Mouse (Mus musculus) left cerebral cortex, postnatal 14 days (tissue): ENCODE data around the gene Cldn13. TPM values are rescaled to one million over a fixed set of nuclear protein-coding genes. Genes with fewer than 3 reads are reported as not detected.
"Not testable (repeated sequence)": the region's sequence is repeated elsewhere in the genome, so short reads cannot be mapped to it uniquely, and the experiment has no call there.

Source experiments
- DNase-seq, 2 experiments: peaks; one replicate each; pipeline ENCODE4 v3.0.0; 2021 to 2022; ENCODE audit warnings: low spot score in 2 of 2, mixed read lengths in 1 of 2
- intact Hi-C: fragments of 180-260 bp; cut with DNase I; formaldehyde crosslinking; loops from one replicate; pipeline ENCODE4 v1.15.1; 2025
- total RNA-seq, 2 experiments: library from RNA; stranded (reverse); gene quantifications; 2 replicates each; pipeline ENCODE4 v1.2.3; 2021

Gene Cldn13
- total RNA-seq, 2 experiments from 2014 or later, result not detected

DNA sequence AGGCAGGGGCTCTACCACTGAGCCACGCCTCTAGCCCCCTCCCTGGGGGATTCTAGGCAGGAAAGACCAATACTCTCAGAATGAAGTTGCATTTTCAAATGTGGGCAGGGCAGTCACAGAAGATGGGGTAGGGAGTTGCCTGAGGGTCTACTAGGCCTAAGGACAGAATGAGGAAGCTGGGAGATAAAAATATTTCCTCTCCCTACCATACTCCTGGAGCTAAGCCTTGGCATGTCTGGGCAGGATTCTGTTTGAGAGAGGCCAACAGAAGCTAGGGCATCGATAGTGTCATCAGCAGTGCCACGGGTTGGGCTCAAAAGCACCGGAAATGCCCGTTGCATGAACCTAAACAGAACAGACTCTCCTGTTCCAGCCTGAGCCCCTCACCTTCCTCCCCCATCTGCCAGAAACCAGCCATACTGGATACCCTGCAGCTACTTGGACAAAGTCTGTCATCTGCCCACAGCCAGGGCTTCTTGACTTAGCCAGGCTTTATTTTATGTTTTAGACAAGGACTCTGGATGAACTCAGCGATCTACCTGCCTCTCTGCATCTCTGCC lies 21.4 kb upstream of the Cldn13 start:
- intact Hi-C loops, result no loop called here
- no peak for DNase-seq

DNA sequence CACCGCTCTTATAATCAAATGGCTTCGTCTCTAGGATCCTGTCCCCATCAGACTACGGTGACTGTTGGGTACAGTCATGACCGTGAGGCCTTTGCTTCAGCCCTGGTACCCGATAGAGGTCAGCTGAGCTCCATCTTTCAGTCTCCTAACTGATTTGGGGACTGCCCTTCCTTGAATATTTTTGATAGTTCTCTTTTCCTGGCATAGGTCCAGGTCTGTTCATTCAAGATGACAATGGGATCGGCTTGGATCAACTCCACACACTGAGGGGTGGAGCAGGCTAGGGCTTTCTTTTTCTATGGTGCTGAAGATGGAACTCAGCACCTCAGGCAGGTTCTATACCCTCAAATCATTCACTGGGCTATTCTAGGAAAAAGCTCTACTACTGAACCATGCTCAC lies 20.7 kb upstream of the Cldn13 start:
- intact Hi-C loops, result no loop called here
- DNase-seq, result no peak

DNA sequence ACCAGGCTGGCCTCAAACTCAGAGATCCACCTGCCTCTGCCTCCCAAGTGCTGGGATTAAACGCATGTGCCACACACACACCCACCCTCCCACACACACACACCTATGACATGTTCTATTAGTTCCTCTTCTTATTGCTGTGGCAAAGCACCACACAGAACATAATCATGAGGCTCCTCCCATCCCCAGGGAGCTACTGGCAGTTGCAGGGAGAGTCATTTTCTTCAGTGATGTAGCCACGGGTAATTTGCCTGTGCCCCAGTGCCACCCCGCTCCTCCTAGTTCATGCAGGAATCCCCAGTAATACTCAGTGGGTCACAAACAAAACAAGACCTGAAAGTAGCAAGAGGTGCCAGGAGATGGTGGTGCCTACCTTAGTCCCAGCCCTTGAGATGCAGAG lies 19.3 kb upstream of the Cldn13 start:
- no peak for DNase-seq
- intact Hi-C loops, result loop anchor here (5.0 kb wide), 1 partner anchor 33 kb away; no protein-coding TSS in a partner anchor

DNA sequence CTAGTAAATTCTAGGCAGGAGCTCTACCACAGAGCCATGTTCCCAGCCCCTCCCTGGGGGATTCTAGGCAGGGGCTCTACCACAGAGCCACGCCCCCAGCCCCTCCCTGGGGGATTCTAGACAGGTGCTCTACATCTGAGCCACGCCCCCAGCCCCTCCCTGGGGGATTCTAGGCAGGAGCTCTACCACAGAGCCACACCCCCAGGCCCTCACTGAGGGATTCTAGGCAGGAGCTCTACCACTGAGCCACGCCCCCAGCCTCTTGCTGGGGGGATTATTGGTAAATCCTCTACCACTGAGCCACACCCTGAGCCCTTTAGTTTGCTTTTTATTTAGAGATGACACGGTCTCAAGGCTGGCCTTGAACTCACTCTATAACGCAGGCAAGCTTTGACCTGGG lies 18.4 kb upstream of the Cldn13 start:
- intact Hi-C loops, result loop anchor here (5.0 kb wide), 1 partner anchor 34 kb away; no protein-coding TSS in a partner anchor
- not testable (repeated sequence) for DNase-seq

DNA sequence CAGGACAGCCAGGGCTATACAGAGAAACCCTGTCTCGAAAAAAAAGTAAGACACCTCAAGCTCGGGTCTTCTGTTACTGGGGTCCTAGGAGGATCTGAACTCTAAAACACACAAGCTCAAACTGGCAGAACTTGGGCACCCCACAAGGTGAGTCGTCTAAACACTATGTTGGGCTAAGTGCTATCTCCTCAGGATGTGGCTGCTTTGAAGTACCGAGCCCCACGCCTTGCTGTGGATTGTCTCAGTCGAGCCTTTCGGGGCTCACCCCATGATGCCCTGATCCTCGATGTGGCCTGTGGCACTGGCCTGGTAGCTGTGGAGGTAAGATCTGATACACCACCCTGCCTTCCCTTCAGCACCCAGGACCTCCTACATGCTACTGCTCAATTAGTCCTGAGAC lies 18.0 kb upstream of the Cldn13 start:
- DNase-seq, result no peak
- intact Hi-C loops, result loop anchor here (5.0 kb wide), 1 partner anchor 34 kb away; no protein-coding TSS in a partner anchor

DNA sequence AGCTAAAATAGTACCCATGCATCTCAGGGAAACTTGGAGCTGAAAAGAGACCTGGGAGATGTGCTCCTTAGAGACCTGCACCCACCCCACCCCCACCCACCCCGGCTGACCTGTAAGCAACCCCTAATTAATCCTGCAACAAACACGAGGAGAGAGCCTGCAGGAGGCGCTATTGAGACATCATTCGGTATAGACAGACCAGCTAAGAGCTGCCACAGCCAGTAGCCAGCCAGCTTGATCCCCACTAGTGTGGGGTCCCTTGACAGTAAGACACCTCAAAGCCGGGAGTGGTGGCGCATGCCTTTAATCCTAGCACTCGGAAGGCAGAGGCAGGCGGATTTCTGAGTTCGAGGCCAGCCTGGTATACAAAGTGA lies 17.6 kb upstream of the Cldn13 start:
- DNase-seq, result peak; percentile 23 to 48
- intact Hi-C loops, result loop anchor here (5.0 kb wide), 1 partner anchor 34 kb away; no protein-coding TSS in a partner anchor

DNA sequence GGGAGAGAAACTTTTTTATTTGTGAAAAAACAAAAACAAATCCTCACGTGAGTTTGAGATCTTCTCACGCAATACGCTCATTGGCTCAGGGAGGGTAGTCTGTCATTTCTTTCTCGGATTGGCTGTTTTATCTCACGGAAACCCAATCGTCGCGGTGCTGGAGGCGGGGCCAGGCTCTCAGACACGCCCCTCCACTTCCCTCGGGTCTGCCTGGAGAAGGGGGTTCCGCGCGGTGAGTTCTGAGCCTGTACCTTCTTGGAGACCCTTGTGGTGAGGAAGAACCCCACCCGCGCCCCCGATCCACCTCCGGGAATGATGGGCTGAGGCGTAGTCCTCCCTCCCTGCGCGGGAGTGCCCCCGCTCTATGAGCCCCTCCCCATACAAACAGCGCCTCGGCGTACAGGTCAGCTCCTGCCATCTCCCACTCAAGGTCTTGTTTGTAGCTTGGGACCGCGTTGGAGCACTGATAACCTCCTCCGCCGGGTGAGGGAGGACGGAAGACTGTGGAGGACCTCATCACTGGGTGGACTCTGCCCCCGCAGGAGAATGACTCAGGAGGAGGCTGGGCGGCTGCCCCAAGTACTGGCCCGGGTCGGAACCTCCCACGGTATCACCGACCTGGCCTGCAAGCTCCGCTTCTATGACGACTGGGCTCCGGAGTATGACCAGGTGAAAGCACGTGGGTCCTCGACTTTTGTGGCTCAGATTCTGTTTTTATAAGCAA lies 17.0 kb upstream of the Cldn13 start, which contains the start of gene Mettl27:
TSS of gene Mettl27 (plus strand) at position 190 of the 724 bp plus-strand sequence.
- intact Hi-C loops, result loop anchor here (5.0 kb wide), 1 partner anchor 35 kb away; no protein-coding TSS in a partner anchor
- DNase-seq, result peak; percentile 82 to 91

DNA sequence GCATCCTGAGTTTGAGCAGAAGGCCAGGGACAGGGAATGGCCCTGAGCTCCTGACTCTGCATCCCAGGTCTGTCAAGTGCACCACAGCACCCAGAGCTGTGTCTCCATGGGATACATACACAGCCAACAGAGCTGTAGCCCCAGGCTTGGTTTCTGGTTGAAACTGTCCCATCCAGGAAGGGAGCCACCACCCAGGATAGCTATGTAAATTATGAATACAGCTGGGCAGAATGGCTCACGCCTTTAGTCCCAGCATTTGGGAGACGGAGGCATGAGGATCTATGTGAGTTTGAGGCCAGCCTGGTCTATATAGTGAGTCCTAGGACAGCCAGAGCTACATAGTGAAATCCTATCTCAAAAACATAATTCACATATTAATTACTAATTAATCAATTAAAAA lies 14.7 kb upstream of the Cldn13 start:
- intact Hi-C loops, result loop anchor here (5.0 kb wide), 1 partner anchor 37 kb away; no protein-coding TSS in a partner anchor

DNA sequence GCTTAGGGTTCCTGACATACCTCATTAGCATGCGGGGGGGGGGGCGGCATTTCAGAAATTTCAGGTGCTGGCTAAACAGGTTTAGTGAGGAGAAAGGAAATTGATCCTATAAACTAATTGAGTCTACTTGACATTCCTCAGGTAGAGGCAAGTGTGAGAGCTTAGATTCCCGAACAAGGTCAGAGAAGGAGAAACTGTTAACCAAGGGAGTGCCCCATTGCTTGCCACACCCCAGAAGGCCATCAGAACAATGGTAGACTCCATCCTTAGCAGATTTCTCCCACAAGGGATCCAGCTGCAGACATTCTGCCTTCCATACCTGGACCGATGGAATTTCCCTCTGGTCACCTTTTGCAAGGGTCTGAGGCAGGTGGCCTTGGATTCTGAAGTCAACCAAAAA lies 11.4 kb upstream of the Cldn13 start:
- DNase-seq, result no peak
- intact Hi-C loops, result no loop called here

More for the DNA sequence above, 14.7 kb upstream of the Cldn13 start:
- no peak for DNase-seq

DNA sequence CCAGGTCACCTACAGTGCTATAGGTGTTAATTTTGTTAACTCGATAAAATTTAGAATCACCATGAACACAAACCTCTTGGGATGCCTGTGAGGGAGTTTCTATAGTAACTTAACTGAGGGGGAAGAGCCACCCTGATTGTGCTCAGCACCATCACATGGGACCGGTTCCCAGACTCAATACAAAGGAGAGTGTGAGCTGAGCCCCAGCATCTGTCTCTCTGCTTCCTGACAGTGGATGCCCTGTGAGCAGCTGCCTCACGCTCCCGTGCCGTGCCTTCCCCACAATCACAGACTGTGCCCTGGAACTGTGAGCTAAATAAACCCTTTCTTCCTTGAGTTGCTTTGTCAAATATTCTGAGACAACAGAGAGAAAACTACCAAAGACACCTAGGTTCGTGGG lies 7.8 kb upstream of the Cldn13 start:
- intact Hi-C loops, result no loop called here
- peak in 1 of 2 experiments; percentile 24 for DNase-seq

DNA sequence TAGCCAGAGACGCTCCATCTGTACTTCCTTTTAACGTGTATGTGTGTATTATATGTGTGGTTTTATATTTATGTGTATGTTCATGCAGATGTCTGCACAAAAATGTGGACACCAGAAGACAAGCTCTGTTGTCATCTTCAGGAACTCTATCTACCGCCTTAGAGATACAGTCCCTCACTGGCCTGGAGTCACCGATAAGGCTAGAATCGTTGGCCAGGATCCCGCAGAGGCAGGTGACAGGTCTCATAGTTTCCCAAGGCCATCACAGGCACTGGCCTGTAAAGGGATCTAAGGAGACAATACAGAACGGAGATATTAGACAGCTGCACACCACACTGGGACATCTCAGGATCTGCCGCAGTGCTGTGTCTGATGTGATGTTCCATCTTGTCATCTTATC lies 5.8 kb upstream of the Cldn13 start:
- intact Hi-C loops, result no loop called here
- DNase-seq, result no peak

DNA sequence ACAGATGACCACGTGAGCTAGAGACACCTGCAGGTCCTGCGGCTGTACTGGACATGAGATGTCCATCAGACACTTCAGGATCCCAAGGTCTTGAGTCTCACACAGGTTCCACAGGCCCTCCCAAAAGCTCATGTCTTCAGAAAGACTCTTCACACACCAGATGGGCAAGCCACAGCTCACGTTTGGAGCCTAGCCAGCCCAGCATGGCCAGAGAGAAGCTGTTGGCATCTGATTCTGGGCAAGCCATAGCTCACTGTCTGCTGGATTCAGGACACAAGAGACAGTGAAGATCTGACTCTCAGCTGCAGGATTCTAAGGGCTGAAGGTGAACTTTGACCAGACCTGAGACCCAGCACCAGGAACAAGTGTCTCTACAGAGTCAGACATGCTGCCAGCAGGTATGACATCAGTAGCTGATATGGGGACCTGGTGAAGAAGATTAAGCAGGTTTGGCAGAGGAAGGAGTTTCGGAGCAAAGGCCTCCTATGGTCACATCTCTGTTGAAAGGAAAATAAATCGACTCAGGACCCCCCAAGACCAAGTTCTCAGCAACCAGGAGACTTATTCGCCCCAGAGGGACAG lies 4.9 kb upstream of the Cldn13 start:
- intact Hi-C loops, result no loop called here
- DNase-seq, result peak in 1 of 2 experiments; percentile 9

DNA sequence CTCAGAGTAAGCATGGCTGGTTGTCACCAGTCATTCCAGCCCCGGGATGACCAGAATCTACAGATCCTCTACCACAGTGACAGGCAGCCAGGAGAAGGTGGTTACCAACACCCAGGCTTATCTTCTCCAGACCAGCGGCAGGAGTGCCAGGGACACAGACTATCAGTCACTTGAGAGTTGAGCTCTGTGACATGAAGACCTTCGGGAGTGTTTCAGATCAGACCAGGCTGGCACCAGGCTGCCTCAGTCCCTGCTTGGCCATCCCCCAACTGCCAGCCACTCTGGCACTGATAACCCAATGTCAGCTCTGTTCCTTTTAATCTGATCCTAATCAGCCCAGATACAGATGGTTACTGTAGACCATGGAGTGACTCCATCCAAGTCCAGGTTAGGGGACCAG lies 3.8 kb upstream of the Cldn13 start:
- DNase-seq, result no peak
- intact Hi-C loops, result no loop called here

DNA sequence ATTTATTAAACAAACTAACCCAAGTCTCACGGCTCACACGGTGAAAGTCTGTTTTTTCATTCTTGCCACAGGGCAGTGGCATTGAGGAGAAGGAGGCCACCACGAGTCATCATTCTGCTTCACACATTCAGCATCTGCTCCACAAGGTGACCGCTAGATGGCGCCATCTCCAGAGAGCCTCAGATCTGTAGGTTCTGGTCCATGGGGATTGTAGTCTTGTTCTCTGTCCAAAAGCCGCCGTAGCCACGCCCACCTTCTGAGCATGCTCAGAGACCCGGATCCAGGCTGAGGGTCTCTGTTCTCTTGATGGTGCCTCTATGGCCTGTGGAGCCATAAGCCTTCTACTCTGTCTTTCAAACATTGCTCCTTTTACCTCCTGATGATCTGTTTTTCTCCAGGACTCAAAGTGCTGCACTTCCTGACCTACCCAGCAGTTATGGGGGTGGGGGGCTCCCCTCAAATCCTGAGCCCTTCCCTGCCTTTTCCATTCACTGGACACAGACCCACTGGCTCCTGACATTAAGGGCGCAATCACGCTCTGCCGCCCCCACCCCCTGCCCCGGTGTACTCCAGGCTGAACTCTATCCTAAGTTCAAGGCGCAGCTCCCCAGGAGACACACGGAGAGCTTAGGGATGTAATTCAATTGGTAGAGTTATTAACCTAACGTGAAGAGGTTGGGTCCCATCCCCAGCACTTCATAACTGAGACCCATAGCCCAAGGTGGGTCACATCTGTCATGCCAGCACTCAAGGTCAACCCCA lies 2.9 kb upstream of the Cldn13 start:
- intact Hi-C loops, result no loop called here
- DNase-seq, result peak; percentile 34 to 63

DNA sequence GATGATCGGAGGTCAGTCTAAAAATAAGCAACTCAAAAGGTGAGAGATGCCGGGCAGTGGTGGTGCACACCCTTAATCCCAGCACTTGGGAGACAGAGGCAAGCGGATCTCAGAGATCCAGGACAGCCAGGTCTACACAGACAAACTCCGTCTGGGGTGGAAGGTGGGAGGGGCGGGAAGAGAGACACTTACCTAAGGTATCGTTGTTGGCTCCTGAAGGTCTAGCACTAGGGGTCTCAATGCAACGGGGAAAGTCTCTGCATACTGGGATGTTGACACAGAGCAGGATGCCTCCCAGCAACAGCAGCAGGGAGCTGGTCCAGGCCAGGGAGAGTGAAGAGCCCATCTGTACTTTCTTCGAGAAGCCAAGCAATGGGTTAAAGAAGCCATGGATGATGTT lies 816 bp downstream of the Cldn13 start:
- intact Hi-C loops, result no loop called here
- no peak for DNase-seq

DNA sequence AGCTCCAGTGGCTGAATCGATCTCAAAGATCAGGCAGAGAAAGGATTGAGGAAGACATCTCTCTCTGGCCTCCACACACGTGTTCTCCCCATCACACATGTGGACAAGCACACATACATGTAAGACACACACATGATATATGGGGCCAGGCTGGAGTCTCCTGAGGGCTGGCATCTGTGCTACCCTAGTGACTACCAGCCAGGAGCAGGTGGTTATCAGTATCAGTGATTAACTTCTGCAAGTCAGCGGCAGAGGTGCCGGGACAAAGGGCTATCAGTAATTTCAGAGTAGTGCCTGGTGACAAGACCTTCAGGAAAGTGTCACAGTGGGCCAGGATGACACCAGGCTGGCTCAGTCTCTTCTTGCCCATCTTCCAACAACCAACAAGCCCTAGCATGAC lies 1.6 kb downstream of the Cldn13 start:
- intact Hi-C loops, result no loop called here
- DNase-seq, result no peak

DNA sequence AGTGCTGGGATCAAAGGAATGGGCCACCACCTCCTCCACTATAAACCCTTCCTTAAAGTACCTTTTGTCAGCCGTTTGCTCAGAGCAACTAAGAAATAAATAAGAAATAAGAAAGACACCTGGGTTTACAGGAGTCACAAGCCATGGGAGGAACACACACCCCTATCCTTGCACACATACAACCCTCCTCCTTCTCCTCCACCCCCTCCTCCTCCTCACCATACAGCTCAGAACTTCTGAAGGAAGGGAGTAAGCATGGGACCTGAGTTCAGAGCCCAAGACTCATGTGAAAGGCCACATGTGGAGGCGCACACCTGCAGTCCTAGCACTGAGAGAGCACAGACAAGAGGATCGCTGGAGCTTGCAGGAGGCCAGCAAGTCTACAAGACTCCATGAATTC lies 2.0 kb downstream of the Cldn13 start:
- intact Hi-C loops, result no loop called here
- no peak for DNase-seq

DNA sequence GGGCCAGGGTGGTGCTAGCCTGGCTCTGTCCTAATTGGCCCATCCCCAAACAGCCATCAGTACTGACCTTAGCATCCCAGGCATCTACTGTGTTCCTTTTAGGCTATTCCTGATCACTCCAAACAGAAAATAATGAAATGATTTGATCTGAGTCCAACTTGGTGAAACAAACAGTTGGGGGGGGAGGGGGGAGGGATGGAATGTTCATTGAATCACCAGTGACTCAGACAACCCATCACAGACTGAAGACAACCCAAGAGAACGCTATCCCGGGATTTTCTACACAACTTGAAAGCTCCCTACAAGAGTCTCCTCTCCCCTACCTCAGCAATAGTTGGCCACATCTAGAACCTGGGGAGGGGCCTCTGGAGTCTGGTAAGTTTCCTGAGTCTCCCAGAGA lies 3.4 kb downstream of the Cldn13 start:
- no peak for DNase-seq
- intact Hi-C loops, result no loop called here

DNA sequence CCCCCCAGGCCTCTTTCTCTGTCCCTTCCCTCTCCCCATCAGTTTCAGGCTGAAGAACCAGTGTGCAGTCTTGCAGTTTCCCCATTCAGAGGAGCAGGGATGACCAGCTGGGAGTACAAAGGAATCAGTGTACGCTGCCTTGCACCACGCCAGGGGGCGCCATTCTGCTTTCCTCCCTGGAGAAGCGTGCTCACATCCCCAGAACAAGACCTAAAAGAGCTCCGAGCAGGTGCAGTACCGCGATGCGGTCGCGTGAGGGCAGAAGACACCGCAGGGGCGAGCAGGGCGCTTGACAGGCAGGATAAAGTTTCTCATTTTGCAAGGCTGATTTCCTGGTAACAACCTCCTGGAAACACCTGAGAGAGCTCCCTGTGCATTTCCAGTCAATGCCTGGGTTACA lies 8.2 kb downstream of the Cldn13 start:
- peak; percentile 96 to 97 for DNase-seq
- intact Hi-C loops, result loop anchor here (1.0 to 10.0 kb wide), 3 partner anchors 58 to 412 kb away; no protein-coding TSS in a partner anchor

DNA sequence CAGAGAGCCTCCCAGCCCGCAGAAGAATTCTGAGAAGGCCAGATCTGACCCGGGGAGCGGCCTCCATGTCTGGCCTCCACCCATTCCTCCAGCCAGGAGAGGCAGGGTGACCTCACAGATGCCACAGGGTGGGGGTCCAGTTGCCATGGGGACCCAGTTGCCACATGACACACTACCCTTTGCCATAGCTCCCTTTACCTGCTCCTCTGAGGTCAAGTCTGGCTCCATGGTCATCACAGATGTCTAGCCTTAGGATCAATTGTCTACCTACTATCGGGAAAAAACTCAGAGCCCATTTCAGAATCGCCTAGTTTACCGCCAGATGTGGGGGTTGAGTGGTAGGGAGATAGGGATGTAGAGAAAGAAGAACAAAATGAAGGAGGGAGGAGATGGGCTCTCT lies 8.7 kb downstream of the Cldn13 start, which contains the start of gene Tmem270:
TSS of gene Tmem270 (minus strand) at position 101 of the 400 bp plus-strand sequence.
- intact Hi-C loops, result loop anchor here (1.0 to 10.0 kb wide), 3 partner anchors 59 to 412 kb away; no protein-coding TSS in a partner anchor
- no peak for DNase-seq
